8 mouse cellular contexts compared by ENCODE assay signal in genomic region chr7:4527302-4527689, GRCm38 (mm10). TPM values are rescaled to one million over a fixed set of nuclear protein-coding genes. Genes with fewer than 3 reads are reported as not detected.
DNase-seq lines count a peak whose midpoint lies in the region; ATAC-seq and TF ChIP-seq lines count a peak whose summit lies in the region.
"Had no signal": no experiment of that assay in that cellular context is flagged by ENCODE, and none has a peak within 500 bp of the region (broad histone marks: within the 10 kb centered on the region; RNA-seq: fewer than 3 reads in every experiment).

No protein-coding gene starts in this region.

- TF ChIP-seq CTCF in testis, adult 2 months (IDR thresholded peaks at IDR 0.05; ENCODE audit: control insufficient read depth, insufficient read depth, insufficient replicate concordance, low read depth, low read length): no peak

- no peaks in the 10 kb centered on the region for H3K27me3 ChIP-seq in testis, adult 2 months (ENCODE audit: control insufficient read depth, insufficient read depth, low read length)
- peaks cover 7% of the 10 kb centered on the region for H3K27me3 ChIP-seq in liver, embryonic 16.5 days (ENCODE audit: control insufficient read depth, insufficient read depth, low read depth, low read length)

- no peaks in the 10 kb centered on the region for H3K9me3 ChIP-seq in liver, embryonic 16.5 days (replicated peaks; ENCODE audit: control insufficient read depth, low read length)

- intact Hi-C loops in left cerebral cortex, postnatal 25 days (cut with DNase I): loop anchor here (2.0 kb wide), 1 partner anchor 16 kb away; no protein-coding TSS in a partner anchor
- intact Hi-C loops in left cerebral cortex, postnatal 4 days (cut with DNase I): no loop called here

- H3K4me1 ChIP-seq in testis, adult 2 months (ENCODE audit: control insufficient read depth, insufficient read depth, low read length): peaks cover 19% of the 10 kb centered on the region
- H3K4me1 ChIP-seq in liver, embryonic 16.5 days (ENCODE audit: control insufficient read depth, low read depth, low read length): no peaks in the 10 kb centered on the region; the same call in none of the 2 replicates

- peak; percentile 23 for ATAC-seq in granulocyte monocyte progenitor cell, adult 5-6 weeks (replicated peaks; ENCODE audit: poor library complexity, severe bottlenecking)
- no peak for ATAC-seq in liver, embryonic 16.5 days (ENCODE audit: low read depth)

- H3K9ac ChIP-seq in liver, embryonic 16.5 days (ENCODE audit: low read depth, low read length): no peak overlapping the region

- H3K36me3 ChIP-seq in testis, adult 2 months (ENCODE audit: control insufficient read depth, insufficient read depth, low read length): no peaks in the 10 kb centered on the region
- no peaks in the 10 kb centered on the region for H3K36me3 ChIP-seq in liver, embryonic 16.5 days (ENCODE audit: control insufficient read depth, insufficient read depth)

- H3K4me2 ChIP-seq in liver, embryonic 16.5 days (ENCODE audit: low read depth, low read length): peak overlapping the region; percentile 45

- no peak for DNase-seq in testis, postnatal 10 days (ENCODE audit: low spot score)
- DNase-seq in frontal cortex, postnatal 36 days (ENCODE audit: low spot score in 2 of 2): no peak
- no peak for DNase-seq in left cerebral cortex, postnatal 25 days (ENCODE audit: low spot score in 2 of 2)
- DNase-seq in left cerebral cortex, postnatal 4 days: no peak
- DNase-seq: thymus, postnatal 14 days had no signal

- WGBS in liver, embryonic 16.5 days (ENCODE audit: insufficient replicate concordance): 61% methylated on average over 18 of the region's 18 CpGs

- TF ChIP-seq POLR2A in testis, adult 2 months (IDR thresholded peaks at IDR 0.05; ENCODE audit: control insufficient read depth, low read depth, low read length): no peak

- H3K4me3 ChIP-seq in testis, adult 2 months (ENCODE audit: control insufficient read depth, low read depth, low read length): peak overlapping the region; percentile 87
- no peak overlapping the region for H3K4me3 ChIP-seq in liver, embryonic 16.5 days (ENCODE audit: low read depth, low read length)

- no peak overlapping the region for H3K27ac ChIP-seq in testis, adult 2 months (ENCODE audit: control insufficient read depth, insufficient read depth, low read depth, low read length)
- no peak overlapping the region for H3K27ac ChIP-seq in liver, embryonic 16.5 days (ENCODE audit: low read length)

RNA-seq across cellular contexts. Expression of gene Tnni3, which starts 3.3 kb away (rescaled TPM):
- 59.3 TPM in 2 replicates for polyA plus RNA-seq in testis, adult 2 months (2012; rRNA removed)
- 17.0 TPM in 1 of 2 replicates, not detected in the other for total RNA-seq in granulocyte monocyte progenitor cell, adult 5-6 weeks (2014; fragmentation: Nextera tagmentation)
- 2.7 and 4.1 TPM in 2 replicates for total RNA-seq in granulocyte monocyte progenitor cell, adult 5-6 weeks (2017)
- polyA plus RNA-seq in liver, embryonic 16.5 days (2015; fragmentation: Nextera tagmentation; extraction: Ambion mirVana): 0.32 and 0.40 TPM in 2 replicates
- 1 to 10 TPM; 1.0 to 1.2 TPM for total RNA-seq in left cerebral cortex, postnatal 25 days (2021)
- 1 to 10 TPM; 1.8 to 2.0 TPM for total RNA-seq in left cerebral cortex, postnatal 4 days (2021)

RNA-seq across cellular contexts. Expression of gene Dnaaf3, which starts 5.0 kb away (rescaled TPM):
- 132 and 148 TPM in 2 replicates for polyA plus RNA-seq in testis, adult 2 months (2012; rRNA removed)
- total RNA-seq in granulocyte monocyte progenitor cell, adult 5-6 weeks (2014; fragmentation: Nextera tagmentation): 0.81 and 2.5 TPM in 2 replicates
- total RNA-seq in granulocyte monocyte progenitor cell, adult 5-6 weeks (2017): 0.43 and 0.88 TPM in 2 replicates
- 0.16 and 0.19 TPM in 2 replicates for polyA plus RNA-seq in liver, embryonic 16.5 days (2015; fragmentation: Nextera tagmentation; extraction: Ambion mirVana)
- under 1 TPM; 0.23 to 0.46 TPM for total RNA-seq in left cerebral cortex, postnatal 25 days (2021)
- under 1 TPM; 0.50 to 0.77 TPM for total RNA-seq in left cerebral cortex, postnatal 4 days (2021)

RNA-seq across cellular contexts. Expression of gene Tnnt1, which starts 11.1 kb away (rescaled TPM):
- polyA plus RNA-seq in testis, adult 2 months (2012; rRNA removed): 0.62 and 0.77 TPM in 2 replicates
- 7.3 and 16.1 TPM in 2 replicates for total RNA-seq in granulocyte monocyte progenitor cell, adult 5-6 weeks (2014; fragmentation: Nextera tagmentation)
- total RNA-seq in granulocyte monocyte progenitor cell, adult 5-6 weeks (2017): 14.1 and 22.3 TPM in 2 replicates
- 9.3 and 15.2 TPM in 2 replicates for polyA plus RNA-seq in liver, embryonic 16.5 days (2015; fragmentation: Nextera tagmentation; extraction: Ambion mirVana)
- 10 to 100 TPM in 1 of 2 experiments, 1 to 10 TPM in 1; 4.6 to 10.2 TPM for total RNA-seq in left cerebral cortex, postnatal 25 days (2021)
- 1 to 10 TPM in 1 of 2 experiments, under 1 TPM in 1; 0.89 to 1.0 TPM for total RNA-seq in left cerebral cortex, postnatal 4 days (2021)

RNA-seq across cellular contexts. Expression of gene Syt5, which starts 20.0 kb away (rescaled TPM):
- polyA plus RNA-seq in testis, adult 2 months (2012; rRNA removed): 4.5 TPM in 2 replicates
- not detected in 2 replicates for total RNA-seq in granulocyte monocyte progenitor cell, adult 5-6 weeks (2014; fragmentation: Nextera tagmentation)
- not detected in 2 replicates for total RNA-seq in granulocyte monocyte progenitor cell, adult 5-6 weeks (2017)
- 0.48 and 0.52 TPM in 2 replicates for polyA plus RNA-seq in liver, embryonic 16.5 days (2015; fragmentation: Nextera tagmentation; extraction: Ambion mirVana)
- total RNA-seq in left cerebral cortex, postnatal 25 days (2021): 100 to 1,000 TPM; 261 to 281 TPM
- 100 to 1,000 TPM; 205 to 208 TPM for total RNA-seq in left cerebral cortex, postnatal 4 days (2021)

RNA-seq across cellular contexts. Expression of gene Ppp1r12c, which starts 25.8 kb away (rescaled TPM):
- polyA plus RNA-seq in testis, adult 2 months (2012; rRNA removed): 48.5 and 51.6 TPM in 2 replicates
- 92.2 and 131 TPM in 2 replicates for total RNA-seq in granulocyte monocyte progenitor cell, adult 5-6 weeks (2014; fragmentation: Nextera tagmentation)
- 99.6 and 109 TPM in 2 replicates for total RNA-seq in granulocyte monocyte progenitor cell, adult 5-6 weeks (2017)
- 6.9 and 8.0 TPM in 2 replicates for polyA plus RNA-seq in liver, embryonic 16.5 days (2015; fragmentation: Nextera tagmentation; extraction: Ambion mirVana)
- total RNA-seq in left cerebral cortex, postnatal 25 days (2021): 100 to 1,000 TPM; 131 to 156 TPM
- total RNA-seq in left cerebral cortex, postnatal 4 days (2021): 100 to 1,000 TPM; 123 to 135 TPM
